Mouse (Mus musculus): Measurements from ENCODE around the gene Myoc. TPM values are rescaled to one million over a fixed set of nuclear protein-coding genes. Genes with fewer than 3 reads are reported as not detected.

Gene Myoc
- polyA plus RNA-seq (2016; fragmentation: Nextera tagmentation; extraction: Ambion mirVana) = not detected in 2 replicates

- no peak within 1 kb of the TSS for H3K4me3 ChIP-seq
Measured at GRCm38 (mm10) chr1:162639051-162639750, at the start of gene Myoc. Myoc (plus strand) TSS chr1:162639155.

GRCm38 (mm10) chr1:162589443-162589842 lies 49.5 kb upstream of the Myoc start:
- Histone ChIP-seq H3K4me2 (replicated peaks) (0 out of 2 replicates have a peak overlapping the region, but pooled peaks have one; percentile 5), H3K36me3 (peaks cover 3% of the 10 kb centered on the region; the same call in 1 of the 2 replicates), H3K27me3 (no peaks in the 10 kb centered on the region), H3K4me1 (peaks cover 11% of the 10 kb centered on the region), H3K27ac (replicated peaks) (0 out of 2 replicates have a peak overlapping the region, but pooled peaks have one; percentile 46), H3K4me3 (no peak overlapping the region), H3K9me3 (no peaks in the 10 kb centered on the region), H3K9ac (replicated peaks) (no peak overlapping the region)
- peak; percentile 96 for ATAC-seq (ENCODE audit: low FRiP score, low read depth)
- 4% methylated on average over 9 of the region's 9 CpGs for WGBS

More at GRCm38 (mm10) chr1:162639051-162639750, at the start of gene Myoc:
- H3K4me2 ChIP-seq (replicated peaks) = no peak within 1 kb of the TSS
- H3K4me1 ChIP-seq = 0 out of 2 replicates have a peak, but pooled peaks cover 4% of the 10 kb centered on the region
- 81% methylated on average over 10 of the region's 10 CpGs for WGBS
- ATAC-seq (ENCODE audit: low FRiP score, low read depth) = no peak
- H3K27ac ChIP-seq (replicated peaks) = no peak within 1 kb of the TSS
- H3K9me3 ChIP-seq = no peaks in the 10 kb centered on the region
- H3K9ac ChIP-seq (replicated peaks) = no peak within 1 kb of the TSS
- no peaks in the 10 kb centered on the region for H3K36me3 ChIP-seq
- no peaks in the 10 kb centered on the region for H3K27me3 ChIP-seq

GRCm38 (mm10) chr1:162590415-162590997 lies 48.4 kb upstream of the Myoc start:
- ATAC-seq (ENCODE audit: low FRiP score, low read depth) = peak; percentile 20; the same call in 1 of the 2 replicates
- WGBS = 79% methylated on average over 8 of the region's 8 CpGs
- no peaks in the 10 kb centered on the region for H3K9me3 ChIP-seq

GRCm38 (mm10) chr1:162597379-162598102 lies 41.4 kb upstream of the Myoc start:
- peaks cover 12% of the 10 kb centered on the region for H3K36me3 ChIP-seq
- no peaks in the 10 kb centered on the region for H3K9me3 ChIP-seq
- 93% methylated on average over 3 of the region's 3 CpGs for WGBS

More at GRCm38 (mm10) chr1:162590415-162590997, 48.4 kb upstream of the Myoc start:
- no peak overlapping the region for H3K4me3 ChIP-seq
- H3K9ac ChIP-seq (replicated peaks) = no peak overlapping the region
- 0 out of 2 replicates have a peak, but pooled peaks cover 3% of the 10 kb centered on the region for H3K36me3 ChIP-seq
- no peak overlapping the region for H3K27ac ChIP-seq (replicated peaks)
- H3K4me2 ChIP-seq (replicated peaks) = no peak overlapping the region
- no peaks in the 10 kb centered on the region for H3K27me3 ChIP-seq
- H3K4me1 ChIP-seq = peaks cover 11% of the 10 kb centered on the region

GRCm38 (mm10) chr1:162599617-162600016 lies 39.3 kb upstream of the Myoc start:
- Histone ChIP-seq H3K36me3 (peaks cover 15% of the 10 kb centered on the region), H3K27ac (replicated peaks) (no peak overlapping the region), H3K27me3 (no peaks in the 10 kb centered on the region), H3K9me3 (no peaks in the 10 kb centered on the region), H3K4me3 (no peak overlapping the region), H3K4me1 (no peaks in the 10 kb centered on the region), H3K9ac (replicated peaks) (no peak overlapping the region), H3K4me2 (replicated peaks) (no peak overlapping the region)
- WGBS = 94% methylated on average over 5 of the region's 5 CpGs
- no peak for ATAC-seq (ENCODE audit: low FRiP score, low read depth)

More at GRCm38 (mm10) chr1:162597379-162598102, 41.4 kb upstream of the Myoc start:
- H3K4me2 ChIP-seq (replicated peaks) = no peak overlapping the region
- no peaks in the 10 kb centered on the region for H3K27me3 ChIP-seq
- no peak overlapping the region for H3K9ac ChIP-seq (replicated peaks)
- no peak for ATAC-seq (ENCODE audit: low FRiP score, low read depth)
- H3K4me3 ChIP-seq = no peak overlapping the region
- H3K4me1 ChIP-seq = no peaks in the 10 kb centered on the region
- H3K27ac ChIP-seq (replicated peaks) = no peak overlapping the region

GRCm38 (mm10) chr1:162601288-162601687 lies 37.7 kb upstream of the Myoc start:
- no peak overlapping the region for H3K4me2 ChIP-seq (replicated peaks)
- peaks cover 11% of the 10 kb centered on the region for H3K36me3 ChIP-seq
- no peak for ATAC-seq (ENCODE audit: low FRiP score, low read depth)
- no peaks in the 10 kb centered on the region for H3K4me1 ChIP-seq
- H3K9me3 ChIP-seq = no peaks in the 10 kb centered on the region
- H3K27me3 ChIP-seq = no peaks in the 10 kb centered on the region
- 80% methylated on average over 4 of the region's 4 CpGs for WGBS
- no peak overlapping the region for H3K27ac ChIP-seq (replicated peaks)
- no peak overlapping the region for H3K9ac ChIP-seq (replicated peaks)
- H3K4me3 ChIP-seq = no peak overlapping the region

GRCm38 (mm10) chr1:162608127-162608526 lies 30.8 kb upstream of the Myoc start:
- Histone ChIP-seq H3K4me2 (replicated peaks) (no peak overlapping the region), H3K9ac (replicated peaks) (no peak overlapping the region), H3K27ac (replicated peaks) (no peak overlapping the region), H3K4me1 (peaks cover 13% of the 10 kb centered on the region; the same call in 1 of the 2 replicates), H3K9me3 (no peaks in the 10 kb centered on the region), H3K4me3 (no peak overlapping the region), H3K27me3 (no peaks in the 10 kb centered on the region), H3K36me3 (peaks cover 2% of the 10 kb centered on the region; the same call in 1 of the 2 replicates)
- WGBS = 11% methylated on average over 1 of the region's 1 CpGs
- ATAC-seq (ENCODE audit: low FRiP score, low read depth) = no peak

GRCm38 (mm10) chr1:162609633-162610250 lies 29.2 kb upstream of the Myoc start:
- ATAC-seq (ENCODE audit: low FRiP score, low read depth) = peak; percentile 92
- H3K27ac ChIP-seq (replicated peaks) = peak overlapping the region; percentile 52; the same call in 1 of the 2 replicates

GRCm38 (mm10) chr1:162611191-162611590 lies 27.8 kb upstream of the Myoc start:
- H3K4me3 ChIP-seq = no peak overlapping the region
- no peak overlapping the region for H3K27ac ChIP-seq (replicated peaks)
- peaks cover 13% of the 10 kb centered on the region; the same call in 1 of the 2 replicates for H3K4me1 ChIP-seq
- no peaks in the 10 kb centered on the region for H3K9me3 ChIP-seq
- 57% methylated on average over 4 of the region's 4 CpGs for WGBS
- no peak overlapping the region for H3K9ac ChIP-seq (replicated peaks)
- H3K36me3 ChIP-seq = no peaks in the 10 kb centered on the region
- H3K27me3 ChIP-seq = no peaks in the 10 kb centered on the region
- H3K4me2 ChIP-seq (replicated peaks) = no peak overlapping the region
- no peak for ATAC-seq (ENCODE audit: low FRiP score, low read depth)

More at GRCm38 (mm10) chr1:162609633-162610250, 29.2 kb upstream of the Myoc start:
- H3K4me2 ChIP-seq (replicated peaks) = no peak overlapping the region
- H3K36me3 ChIP-seq = no peaks in the 10 kb centered on the region
- no peaks in the 10 kb centered on the region for H3K27me3 ChIP-seq
- no peak overlapping the region for H3K4me3 ChIP-seq
- H3K9ac ChIP-seq (replicated peaks) = no peak overlapping the region
- WGBS = 34% methylated on average over 9 of the region's 9 CpGs
- H3K4me1 ChIP-seq = peaks cover 13% of the 10 kb centered on the region; the same call in 1 of the 2 replicates
- H3K9me3 ChIP-seq = no peaks in the 10 kb centered on the region

GRCm38 (mm10) chr1:162615511-162615910 lies 23.4 kb upstream of the Myoc start:
- H3K4me1 ChIP-seq = no peaks in the 10 kb centered on the region
- WGBS = 74% methylated on average over 1 of the region's 1 CpGs
- H3K27ac ChIP-seq (replicated peaks) = no peak overlapping the region
- H3K27me3 ChIP-seq = no peaks in the 10 kb centered on the region
- H3K9me3 ChIP-seq = no peaks in the 10 kb centered on the region
- no peak overlapping the region for H3K9ac ChIP-seq (replicated peaks)
- no peaks in the 10 kb centered on the region for H3K36me3 ChIP-seq
- peak; percentile 60 for ATAC-seq (ENCODE audit: low FRiP score, low read depth)
- no peak overlapping the region for H3K4me2 ChIP-seq (replicated peaks)
- no peak overlapping the region for H3K4me3 ChIP-seq

GRCm38 (mm10) chr1:162620487-162620886 lies 18.5 kb upstream of the Myoc start:
- 72% methylated on average over 4 of the region's 4 CpGs for WGBS
- Histone ChIP-seq H3K4me1 (no peaks in the 10 kb centered on the region), H3K27ac (replicated peaks) (no peak overlapping the region), H3K36me3 (no peaks in the 10 kb centered on the region), H3K9me3 (no peaks in the 10 kb centered on the region), H3K9ac (replicated peaks) (no peak overlapping the region), H3K27me3 (no peaks in the 10 kb centered on the region), H3K4me2 (replicated peaks) (no peak overlapping the region), H3K4me3 (no peak overlapping the region)
- no peak for ATAC-seq (ENCODE audit: low FRiP score, low read depth)
